Mouse (Mus musculus): ENCODE measurements at regions not wholly inside any gene's neighbourhood (a gene's known extent, or its start where the extent isn't known, plus 50 kb on each side); places are given as distances from the start of the nearest gene placed in this dataset.

DNA sequence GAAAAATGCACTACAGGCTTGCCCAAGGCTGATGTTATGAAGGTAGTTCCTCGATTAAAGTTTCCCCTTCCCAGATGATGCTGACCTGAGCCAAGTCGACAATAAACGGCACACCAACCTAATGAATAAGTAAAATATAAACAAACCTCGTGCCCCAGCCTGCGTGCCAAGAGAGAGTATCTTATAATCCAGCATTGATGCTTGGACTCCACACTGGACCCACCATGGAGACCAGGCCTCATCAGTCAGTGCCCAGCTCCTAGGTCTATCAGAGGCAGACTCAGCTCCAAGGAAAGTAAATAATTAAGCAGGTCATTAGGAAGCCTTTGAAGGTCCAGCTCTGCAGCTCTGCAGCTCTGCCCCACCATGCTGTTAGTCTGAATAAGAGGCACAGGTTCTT lies 187.3 kb upstream of the Prox1 start:
- Histone ChIP-seq H3K4me2 (replicated peaks; ENCODE audit: low read depth) (no peak overlapping the region), H3K9ac (ENCODE audit: low read length) (no peak overlapping the region), H3K27me3 (ENCODE audit: control insufficient read depth, insufficient read depth, low read length) (no peaks in the 10 kb centered on the region), H3K27ac (replicated peaks) (no peak overlapping the region), H3K9me3 (ENCODE audit: control insufficient read depth, low read length) (no peaks in the 10 kb centered on the region), H3K4me3 (ENCODE audit: low read depth, low read length) (no peak overlapping the region), H3K4me1 (replicated peaks; ENCODE audit: control insufficient read depth, insufficient read depth) (no peaks in the 10 kb centered on the region), H3K36me3 (ENCODE audit: control insufficient read depth, insufficient read depth, low read length) (no peaks in the 10 kb centered on the region)
- 46% methylated on average over 5 of the region's 5 CpGs for WGBS
- ATAC-seq (ENCODE audit: low FRiP score, low TSS enrichment) (no peak), DNase-seq (ENCODE audit: low spot score) (no peak)
- no peak for TF ChIP-seq CTCF (IDR thresholded peaks at IDR 0.05; ENCODE audit: low read depth)
- TF ChIP-seq EP300 (optimal IDR thresholded peaks at IDR 0.05), result no peak

DNA sequence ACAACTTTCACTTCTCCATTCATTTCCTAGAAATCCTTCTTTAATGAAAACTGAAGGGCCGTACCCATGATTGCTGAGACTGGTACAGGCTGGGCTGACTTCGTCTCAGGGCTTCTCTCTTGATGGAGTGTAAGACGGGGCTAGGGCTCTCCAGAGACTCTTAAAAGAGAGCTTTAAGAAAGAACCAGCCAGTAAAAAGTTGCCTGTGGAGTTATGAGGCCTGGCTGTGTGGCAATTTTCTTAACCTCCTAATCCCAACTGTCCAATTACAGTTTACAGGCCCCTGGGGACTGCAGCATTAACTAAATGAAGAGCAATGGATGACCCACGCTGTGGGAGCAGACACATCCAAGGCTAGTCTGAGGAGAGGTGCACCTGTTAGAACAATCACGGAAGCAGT lies 177.1 kb upstream of the Prox1 start:
- Histone ChIP-seq H3K4me3 (ENCODE audit: low read depth, low read length) (no peak overlapping the region), H3K4me1 (replicated peaks; ENCODE audit: control insufficient read depth, insufficient read depth) (no peaks in the 10 kb centered on the region), H3K36me3 (ENCODE audit: control insufficient read depth, insufficient read depth, low read length) (no peaks in the 10 kb centered on the region), H3K4me2 (replicated peaks; ENCODE audit: low read depth) (no peak overlapping the region), H3K9ac (ENCODE audit: low read length) (no peak overlapping the region), H3K27ac (replicated peaks) (no peak overlapping the region), H3K27me3 (ENCODE audit: control insufficient read depth, insufficient read depth, low read length) (no peaks in the 10 kb centered on the region), H3K9me3 (ENCODE audit: control insufficient read depth, low read length) (no peaks in the 10 kb centered on the region)
- DNase-seq (ENCODE audit: low spot score) (no peak), ATAC-seq (ENCODE audit: low FRiP score, low TSS enrichment) (no peak)
- TF ChIP-seq CTCF (IDR thresholded peaks at IDR 0.05; ENCODE audit: low read depth) (no peak), EP300 (optimal IDR thresholded peaks at IDR 0.05) (no peak)
- WGBS, result 75% methylated on average over 5 of the region's 5 CpGs

DNA sequence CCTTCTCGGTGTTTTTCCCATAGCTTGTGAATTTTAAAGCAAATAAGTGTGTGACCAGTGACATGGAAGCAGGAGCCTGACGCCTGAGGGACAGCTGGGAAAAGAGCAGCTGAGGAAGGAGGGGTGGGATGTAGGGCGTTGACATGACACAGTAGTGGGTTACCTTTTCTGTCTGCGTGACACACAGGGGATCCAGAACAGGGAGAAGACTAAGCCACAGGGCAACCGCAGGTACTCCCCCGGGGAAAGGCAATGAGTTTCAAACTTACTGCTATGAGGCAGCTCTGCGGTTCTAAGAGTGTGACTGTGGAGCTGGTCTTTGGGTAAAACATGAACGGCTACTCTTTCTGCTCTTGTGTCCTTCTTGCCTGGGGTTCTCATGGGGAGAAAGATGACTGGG lies 170.2 kb upstream of the Prox1 start:
- ATAC-seq (ENCODE audit: low FRiP score, low TSS enrichment), result no peak

DNA sequence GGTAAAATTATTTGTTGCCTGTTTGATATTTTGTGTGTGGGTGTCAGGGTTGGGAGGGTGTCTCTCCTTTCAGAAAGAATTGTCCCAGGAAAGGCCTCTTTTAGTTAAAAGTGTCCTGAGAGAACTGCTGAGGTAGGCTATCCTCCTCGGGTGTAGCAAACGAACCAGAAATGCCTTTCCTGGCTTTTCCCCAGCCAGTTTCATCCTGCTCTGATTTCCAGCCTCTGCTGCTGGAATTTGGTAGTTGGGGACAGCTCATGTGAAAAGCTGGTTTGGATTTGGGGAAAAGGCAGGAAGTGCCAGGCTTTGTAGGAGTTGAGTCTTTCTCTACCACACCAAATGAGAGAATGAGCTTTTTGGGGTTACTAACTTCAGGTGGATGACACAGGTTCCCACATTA lies 164.0 kb upstream of the Prox1 start:
- Histone ChIP-seq H3K9me3 (ENCODE audit: control insufficient read depth, low read length) (no peaks in the 10 kb centered on the region), H3K27me3 (ENCODE audit: control insufficient read depth, insufficient read depth, low read length) (no peaks in the 10 kb centered on the region), H3K4me3 (ENCODE audit: low read depth, low read length) (no peak overlapping the region), H3K4me2 (replicated peaks; ENCODE audit: low read depth) (no peak overlapping the region), H3K4me1 (replicated peaks; ENCODE audit: control insufficient read depth, insufficient read depth) (no peaks in the 10 kb centered on the region), H3K27ac (replicated peaks) (no peak overlapping the region), H3K36me3 (ENCODE audit: control insufficient read depth, insufficient read depth, low read length) (no peaks in the 10 kb centered on the region), H3K9ac (ENCODE audit: low read length) (no peak overlapping the region)
- ATAC-seq (ENCODE audit: low FRiP score, low TSS enrichment) (no peak), DNase-seq (ENCODE audit: low spot score) (no peak)
- TF ChIP-seq CTCF (IDR thresholded peaks at IDR 0.05; ENCODE audit: low read depth) (no peak), EP300 (optimal IDR thresholded peaks at IDR 0.05) (no peak)
- 29% methylated on average over 2 of the region's 2 CpGs for WGBS

More for the DNA sequence above, 170.2 kb upstream of the Prox1 start:
- TF ChIP-seq EP300 (optimal IDR thresholded peaks at IDR 0.05), result no peak
- no peak for TF ChIP-seq CTCF (IDR thresholded peaks at IDR 0.05; ENCODE audit: low read depth)
- Histone ChIP-seq H3K27me3 (ENCODE audit: control insufficient read depth, insufficient read depth, low read length) (no peaks in the 10 kb centered on the region), H3K4me1 (replicated peaks; ENCODE audit: control insufficient read depth, insufficient read depth) (no peaks in the 10 kb centered on the region), H3K4me3 (ENCODE audit: low read depth, low read length) (no peak overlapping the region), H3K9me3 (ENCODE audit: control insufficient read depth, low read length) (no peaks in the 10 kb centered on the region), H3K4me2 (replicated peaks; ENCODE audit: low read depth) (no peak overlapping the region), H3K36me3 (ENCODE audit: control insufficient read depth, insufficient read depth, low read length) (no peaks in the 10 kb centered on the region), H3K9ac (ENCODE audit: low read length) (no peak overlapping the region), H3K27ac (replicated peaks) (no peak overlapping the region)
- 72% methylated on average over 8 of the region's 8 CpGs for WGBS
- DNase-seq (ENCODE audit: low spot score), result no peak

DNA sequence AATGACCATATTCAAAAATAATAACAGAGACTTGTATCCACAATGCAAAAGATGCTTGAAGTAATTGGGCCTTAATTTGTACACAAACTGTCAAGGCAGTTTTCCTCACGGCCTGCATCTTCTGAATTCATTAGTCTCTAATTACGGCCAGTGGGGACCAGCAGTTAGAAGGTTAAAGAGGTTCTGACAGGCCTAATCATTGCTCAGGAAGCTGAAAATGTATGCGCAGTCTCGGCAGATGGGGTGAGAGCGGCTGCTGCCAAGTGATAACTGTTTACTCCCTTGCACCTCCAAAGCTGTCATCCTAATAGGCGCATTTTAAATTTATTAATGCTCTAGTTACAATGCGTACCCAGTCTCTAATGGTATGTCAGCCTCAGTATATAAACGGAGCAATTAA lies 163.5 kb upstream of the Prox1 start:
- no peaks in the 10 kb centered on the region for H3K9me3 ChIP-seq (ENCODE audit: control insufficient read depth, low read length)
- H3K36me3 ChIP-seq (ENCODE audit: control insufficient read depth, insufficient read depth, low read length), result no peaks in the 10 kb centered on the region
- no peak for ATAC-seq (ENCODE audit: low FRiP score, low TSS enrichment)
- no peak overlapping the region for H3K4me2 ChIP-seq (replicated peaks; ENCODE audit: low read depth)
- 50% methylated on average over 8 of the region's 8 CpGs for WGBS
- H3K9ac ChIP-seq (ENCODE audit: low read length), result no peak overlapping the region
- H3K27me3 ChIP-seq (ENCODE audit: control insufficient read depth, insufficient read depth, low read length), result no peaks in the 10 kb centered on the region
- TF ChIP-seq EP300 (optimal IDR thresholded peaks at IDR 0.05) (no peak), CTCF (IDR thresholded peaks at IDR 0.05; ENCODE audit: low read depth) (no peak)
- no peak for DNase-seq (ENCODE audit: low spot score)
- no peak overlapping the region for H3K4me3 ChIP-seq (ENCODE audit: low read depth, low read length)
- H3K4me1 ChIP-seq (replicated peaks; ENCODE audit: control insufficient read depth, insufficient read depth), result no peaks in the 10 kb centered on the region
- no peak overlapping the region for H3K27ac ChIP-seq (replicated peaks)

DNA sequence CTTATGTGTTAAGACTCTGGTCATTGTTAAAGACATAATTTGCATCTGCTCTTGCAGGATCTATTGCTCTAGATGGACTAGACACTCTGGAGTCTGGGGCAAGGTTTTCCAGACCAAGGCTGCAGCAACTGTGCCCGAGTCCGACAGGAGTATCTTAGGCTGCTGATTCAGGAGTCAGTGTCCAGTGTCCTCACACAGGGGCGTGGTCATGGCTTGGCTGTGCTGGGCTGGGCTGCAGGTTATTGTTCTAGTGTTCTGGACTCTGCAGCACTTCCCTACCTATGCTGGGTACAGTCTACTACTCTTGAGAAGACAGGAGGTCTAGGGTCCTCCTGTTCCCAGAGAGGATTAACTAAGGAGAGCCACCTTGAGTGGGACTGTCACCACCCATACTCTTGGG lies 161.5 kb upstream of the Prox1 start:
- Histone ChIP-seq H3K27ac (replicated peaks) (no peak overlapping the region), H3K4me1 (replicated peaks; ENCODE audit: control insufficient read depth, insufficient read depth) (no peaks in the 10 kb centered on the region), H3K27me3 (ENCODE audit: control insufficient read depth, insufficient read depth, low read length) (no peaks in the 10 kb centered on the region), H3K36me3 (ENCODE audit: control insufficient read depth, insufficient read depth, low read length) (no peaks in the 10 kb centered on the region), H3K4me3 (ENCODE audit: low read depth, low read length) (no peak overlapping the region), H3K4me2 (replicated peaks; ENCODE audit: low read depth) (no peak overlapping the region), H3K9me3 (ENCODE audit: control insufficient read depth, low read length) (no peaks in the 10 kb centered on the region), H3K9ac (ENCODE audit: low read length) (no peak overlapping the region)
- no peak for ATAC-seq (ENCODE audit: low FRiP score, low TSS enrichment)
- 52% methylated on average over 3 of the region's 3 CpGs for WGBS
- DNase-seq (ENCODE audit: low spot score), result no peak
- TF ChIP-seq CTCF (IDR thresholded peaks at IDR 0.05; ENCODE audit: low read depth) (no peak), EP300 (optimal IDR thresholded peaks at IDR 0.05) (no peak)
